Mouse (Mus musculus) cerebellum, adult 2 months (tissue): ENCODE results near the gene Zfp618. TPM values are rescaled to one million over a fixed set of nuclear protein-coding genes. Genes with fewer than 3 reads are reported as not detected.

Source experiments
- DNase-seq, 2 experiments: peaks; one replicate each; pipeline ENCODE4 v3.0.0; 2021
- H3K27ac ChIP-seq: fragments of 200-500 bp; 2 replicates; pipeline ENCODE4 v1.5.1; 2012; ENCODE audit warnings: low read length, control low read depth, inconsistent platforms; ENCODE audit not compliant: insufficient read depth
- H3K27me3 ChIP-seq: fragments of 200-500 bp; 2 replicates; pipeline ENCODE4 v1.6.1; 2012; ENCODE audit warnings: inconsistent platforms, mild to moderate bottlenecking, low read length, moderate library complexity; ENCODE audit not compliant: control insufficient read depth, insufficient read depth
- H3K4me1 ChIP-seq: fragments of 200-500 bp; 2 replicates; pipeline ENCODE4 v1.6.1; 2011; ENCODE audit warnings: low read length; ENCODE audit not compliant: control insufficient read depth, insufficient read depth
- H3K4me3 ChIP-seq: fragments of 200-500 bp; replicated peaks from 2 replicates; pipeline ENCODE3; 2011; ENCODE audit warnings: mild to moderate bottlenecking, low read depth, low read length, control low read depth; ENCODE audit not compliant: insufficient read depth
- CTCF ChIP-seq: fragments of 200-500 bp; IDR thresholded peaks from 2 replicates; pipeline ENCODE4 v1.5.1; 2011; ENCODE audit warnings: low read depth, mild to moderate bottlenecking, control low read depth, low read length, moderate library complexity, borderline replicate concordance; ENCODE audit not compliant: insufficient read depth
- POLR2A ChIP-seq: fragments of 200-500 bp; IDR thresholded peaks from 2 replicates; pipeline ENCODE4 v1.6.1; 2011; ENCODE audit warnings: low read length, control low read depth, borderline replicate concordance; ENCODE audit not compliant: insufficient read depth
- WGBS: fragments of 180-500 bp; shearing (Covaris S2); methylation state at CpG from one replicate; pipeline ENCODE4 v1.1.7; 2018; 5-methylcytosine and 5-hydroxymethylcytosine counted together
- polyA plus RNA-seq: library from polyadenylated mRNA; depleted of rRNA; stranded (reverse); fragments of >200 nt; gene quantifications from 2 replicates; pipeline ENCODE4 v1.2.3, GENCODE M21; 2012

The Zfp618 gene
- polyA plus RNA-seq, 1 experiment: 2.7 TPM

DNA sequence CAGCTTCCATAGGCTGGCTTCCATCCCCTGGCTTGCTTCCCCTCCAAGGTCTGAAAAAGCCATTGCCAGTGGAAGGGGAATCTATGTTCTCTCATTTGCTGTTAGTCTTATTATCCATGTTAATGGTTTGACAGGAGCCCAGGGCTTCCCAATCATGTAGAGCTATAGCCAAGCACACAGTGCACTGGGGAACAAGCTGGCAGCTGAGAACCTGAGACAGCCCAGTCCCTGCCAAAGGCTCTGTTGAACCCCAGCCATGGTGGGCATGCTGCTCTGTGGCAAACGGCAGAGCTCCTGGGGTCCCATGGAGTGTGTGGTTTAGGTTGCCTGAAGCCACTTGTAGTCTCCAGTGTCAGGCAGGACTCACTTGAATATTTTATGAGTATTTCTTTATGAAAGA, 44.4 kb downstream of the Zfp618 start:
- Histone ChIP-seq H3K4me1 (peaks cover 11% of the 10 kb centered on the region), H3K27ac (no peak overlapping the region), H3K4me3 (no peak overlapping the region), H3K27me3 (no peaks in the 10 kb centered on the region)
- peak in 1 of 2 experiments; percentile 9 for DNase-seq
- no peak for TF ChIP-seq CTCF
- 7% methylated on average over 1 of the region's 1 CpGs for WGBS

DNA sequence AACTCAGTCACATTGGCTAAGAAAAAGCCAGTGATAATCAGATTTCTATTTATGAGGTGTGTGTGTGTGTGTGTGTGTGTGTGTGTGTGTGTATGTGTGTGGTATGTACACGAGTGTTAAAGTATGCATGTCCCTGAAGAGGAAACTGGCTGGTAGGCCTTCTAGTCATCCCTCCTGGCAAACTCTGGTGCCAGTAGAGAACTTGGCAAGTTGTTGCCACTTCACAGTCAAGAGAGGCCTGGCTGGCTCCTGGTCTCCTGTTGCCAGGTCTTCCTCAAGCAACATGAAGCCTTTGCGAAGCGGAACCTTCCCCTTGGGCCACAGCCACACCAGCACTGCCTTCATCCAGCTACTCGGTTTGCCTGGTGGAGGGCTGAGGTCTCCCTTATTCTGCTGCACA, 44.9 kb downstream of the Zfp618 start:
- Histone ChIP-seq H3K4me1 (peaks cover 11% of the 10 kb centered on the region), H3K4me3 (no peak overlapping the region), H3K27me3 (no peaks in the 10 kb centered on the region), H3K27ac (no peak overlapping the region)
- TF ChIP-seq POLR2A: no peak
- TF ChIP-seq CTCF: no peak
- 13% methylated on average over 4 of the region's 4 CpGs for WGBS
- peak; percentile 36 to 72 for DNase-seq

GRCm38 (mm10) chr4:63018616-63019015, 53.2 kb downstream of the Zfp618 start:
- Histone ChIP-seq H3K4me3 (no peak overlapping the region), H3K4me1 (no peaks in the 10 kb centered on the region), H3K27me3 (no peaks in the 10 kb centered on the region), H3K27ac (no peak overlapping the region)
- 91% methylated on average over 10 of the region's 10 CpGs for WGBS
- DNase-seq: no peak
- TF ChIP-seq CTCF (no peak), POLR2A (no peak)

DNA sequence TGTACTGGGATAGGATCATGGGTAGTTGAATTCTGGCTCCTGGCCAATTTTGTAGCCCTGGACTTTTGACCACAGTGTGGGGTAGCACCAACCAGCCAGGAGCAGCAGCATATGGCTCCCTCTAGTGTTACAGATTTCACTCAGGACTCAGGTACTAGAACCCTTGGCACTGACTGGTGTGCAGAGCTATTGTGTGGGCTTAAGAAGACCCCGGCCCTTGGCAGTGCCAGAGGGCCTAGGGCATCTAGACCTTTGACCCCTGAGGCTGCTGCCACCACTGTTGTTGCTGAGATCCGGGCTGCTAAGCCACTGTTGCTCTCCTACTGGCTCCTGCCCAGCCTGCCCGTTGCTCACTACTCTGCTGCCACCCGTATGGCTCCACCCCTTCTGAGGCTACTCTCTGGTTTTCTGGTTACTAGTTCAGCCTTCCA, 54.1 kb downstream of the Zfp618 start:
- TF ChIP-seq CTCF (no peak), POLR2A (no peak)
- Histone ChIP-seq H3K4me1 (no peaks in the 10 kb centered on the region), H3K4me3 (no peak overlapping the region), H3K27ac (no peak overlapping the region), H3K27me3 (no peaks in the 10 kb centered on the region)
- DNase-seq: no peak
- WGBS: 43% methylated on average over 4 of the region's 4 CpGs

DNA sequence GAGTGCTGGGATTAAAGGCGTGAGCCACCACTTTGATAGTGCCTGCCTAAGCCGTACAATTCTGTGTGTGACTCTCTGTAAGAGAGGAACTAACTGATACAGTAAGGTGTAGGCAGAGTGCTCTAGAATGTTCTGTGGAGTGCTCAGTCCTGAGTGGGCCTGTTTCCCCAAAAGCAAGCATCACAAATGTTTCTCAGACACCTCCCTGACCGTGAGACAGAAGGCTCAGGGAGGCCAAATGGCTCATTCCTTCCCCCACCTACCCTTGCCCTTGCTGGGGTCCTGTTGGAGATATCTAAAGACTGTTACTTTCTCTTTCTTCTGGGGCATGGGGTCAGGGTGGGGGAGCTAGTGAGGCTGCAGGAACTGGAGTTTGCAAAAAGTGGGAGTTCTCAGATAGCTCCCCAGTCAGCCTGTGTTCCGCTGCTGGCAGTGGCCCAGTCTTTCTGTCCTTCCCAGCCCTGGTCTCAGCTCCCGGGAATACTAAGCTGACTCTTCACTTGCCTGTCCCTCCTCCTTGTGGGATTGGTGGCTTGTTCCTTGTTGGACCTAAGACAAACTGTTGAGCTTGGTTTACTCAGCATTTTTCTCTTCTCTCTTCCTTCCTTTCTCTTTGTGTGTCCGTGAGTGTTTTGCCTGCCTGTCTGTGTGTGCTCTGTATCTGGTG, 55.8 kb downstream of the Zfp618 start:
- no peaks in the 10 kb centered on the region for H3K4me1 ChIP-seq
- H3K27ac ChIP-seq: no peak overlapping the region
- WGBS: 81% methylated on average over 6 of the region's 6 CpGs
- no peaks in the 10 kb centered on the region for H3K27me3 ChIP-seq
- no peak for TF ChIP-seq CTCF
- no peak for TF ChIP-seq POLR2A
- DNase-seq: no peak
- no peak overlapping the region for H3K4me3 ChIP-seq

DNA sequence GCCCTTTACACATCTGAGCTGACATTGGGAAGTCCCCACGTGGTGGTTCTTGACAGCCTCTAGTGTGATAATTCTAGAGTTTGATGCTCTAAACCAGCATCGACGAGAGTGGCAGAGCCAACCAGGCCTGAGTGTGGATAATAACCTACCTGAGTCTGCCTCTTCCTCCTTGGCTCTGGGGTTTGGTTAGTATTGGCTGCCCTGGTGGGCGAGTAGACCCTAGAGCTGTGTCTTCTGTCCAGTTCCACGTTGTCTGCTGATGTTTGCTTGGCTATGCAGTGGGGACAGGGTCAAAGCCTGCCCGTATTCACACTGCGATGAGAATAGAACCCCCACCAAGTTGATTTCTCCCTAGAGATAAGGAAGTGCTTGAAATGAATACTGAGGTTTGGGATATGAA, 58.1 kb downstream of the Zfp618 start:
- Histone ChIP-seq H3K4me1 (no peaks in the 10 kb centered on the region), H3K27ac (no peak overlapping the region), H3K4me3 (no peak overlapping the region), H3K27me3 (no peaks in the 10 kb centered on the region)
- TF ChIP-seq POLR2A (no peak), CTCF (no peak)
- DNase-seq: no peak
- WGBS: 95% methylated on average over 7 of the region's 7 CpGs

DNA sequence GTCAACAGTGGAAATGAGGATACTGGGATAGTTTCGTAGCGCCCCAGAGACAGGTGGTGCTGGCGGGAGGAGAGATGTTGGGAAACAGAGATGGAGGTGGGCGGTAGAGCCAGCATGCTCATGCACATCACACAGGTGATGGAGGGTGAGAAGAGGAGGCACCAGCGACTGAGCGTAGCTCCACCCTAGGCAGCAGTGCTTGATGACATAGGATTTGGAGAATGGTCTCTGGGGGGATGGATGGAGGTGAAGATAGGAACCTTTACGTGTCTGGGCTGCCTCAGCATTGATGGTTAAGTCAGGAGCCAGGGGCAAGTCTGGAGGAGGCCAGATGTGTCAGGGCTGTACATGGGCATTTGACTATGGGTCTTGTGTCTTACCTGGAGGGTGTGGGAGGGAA, 58.7 kb downstream of the Zfp618 start:
- no peak for DNase-seq
- WGBS: 98% methylated on average over 7 of the region's 7 CpGs
- TF ChIP-seq CTCF (no peak), POLR2A (no peak)
- Histone ChIP-seq H3K4me3 (no peak overlapping the region), H3K27ac (no peak overlapping the region), H3K27me3 (no peaks in the 10 kb centered on the region), H3K4me1 (no peaks in the 10 kb centered on the region)

- Histone ChIP-seq H3K27ac (no peak overlapping the region), H3K27me3 (no peaks in the 10 kb centered on the region), H3K4me1 (no peaks in the 10 kb centered on the region), H3K4me3 (no peak overlapping the region)
- 70% methylated on average over 9 of the region's 9 CpGs for WGBS
- DNase-seq: no peak
- TF ChIP-seq CTCF: no peak
- TF ChIP-seq POLR2A: no peak
These were observed 59.4 kb downstream of the Zfp618 start for GRCm38 (mm10) chr4:63024734-63025256.
